Mouse (Mus musculus) urinary bladder, adult 2 months (tissue): ENCODE results near the gene Hes3. TPM values are rescaled to one million over a fixed set of nuclear protein-coding genes. Genes with fewer than 3 reads are reported as not detected.

ENCODE experiments used
- DNase-seq: peaks from one replicate; pipeline ENCODE4 v3.0.0; 2022; ENCODE audit warnings: low spot score
- polyA plus RNA-seq: library from polyadenylated mRNA; depleted of rRNA; stranded (reverse); fragments of >200 nt; gene quantifications from 2 replicates; pipeline ENCODE4 v1.2.3, GENCODE M21; 2012

Gene Hes3
- polyA plus RNA-seq, 1 experiment = not detected

GRCm38 (mm10) chr4:152305991-152306390 is 14.5 kb upstream of the Hes3 start:
- no peak for DNase-seq

GRCm38 (mm10) chr4:152304685-152305084 is 13.2 kb upstream of the Hes3 start:
- no peak for DNase-seq

DNA sequence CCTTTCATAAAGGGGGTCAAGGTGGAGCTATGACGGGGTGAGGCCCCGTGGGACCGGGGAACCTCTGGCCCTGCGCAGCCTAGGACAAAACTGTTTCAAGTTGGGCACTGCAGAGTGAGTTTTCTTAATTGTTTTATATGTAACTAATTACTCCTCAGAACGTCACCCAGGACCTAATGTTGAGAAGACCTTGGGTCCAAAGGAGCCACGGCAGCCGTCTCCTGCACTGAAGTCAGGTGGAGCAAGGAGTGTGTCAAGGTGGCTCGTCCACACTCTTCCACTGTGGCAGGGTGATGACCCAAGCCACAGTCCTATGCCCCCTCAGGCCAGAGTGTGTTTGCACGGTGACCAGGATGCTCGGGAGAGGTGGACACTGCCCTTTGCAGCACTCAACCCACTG is 11.7 kb upstream of the Hes3 start:
- DNase-seq = no peak

GRCm38 (mm10) chr4:152302012-152302411 is 10.6 kb upstream of the Hes3 start:
- no peak for DNase-seq

DNA sequence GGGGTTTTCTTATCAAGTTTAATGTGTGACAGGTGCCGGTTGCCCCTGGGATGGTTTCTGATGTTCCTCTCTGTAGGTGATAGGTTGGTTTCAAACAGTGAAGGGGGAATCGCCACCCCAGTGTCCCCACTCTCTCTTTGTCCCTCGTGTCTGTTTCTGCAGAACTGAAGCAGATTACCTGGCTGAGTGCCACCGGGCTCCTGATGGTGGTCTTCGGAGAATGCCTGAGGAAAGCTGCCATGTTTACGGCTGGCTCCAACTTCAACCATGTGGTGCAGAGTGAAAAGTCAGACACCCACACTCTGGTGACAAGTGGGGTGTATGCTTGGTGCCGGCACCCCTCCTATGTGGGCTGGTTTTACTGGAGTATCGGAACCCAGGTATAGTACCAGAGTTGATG is 8.9 kb upstream of the Hes3 start:
- no peak for DNase-seq

GRCm38 (mm10) chr4:152298836-152299235 is 7.4 kb upstream of the Hes3 start:
- DNase-seq = no peak

DNA sequence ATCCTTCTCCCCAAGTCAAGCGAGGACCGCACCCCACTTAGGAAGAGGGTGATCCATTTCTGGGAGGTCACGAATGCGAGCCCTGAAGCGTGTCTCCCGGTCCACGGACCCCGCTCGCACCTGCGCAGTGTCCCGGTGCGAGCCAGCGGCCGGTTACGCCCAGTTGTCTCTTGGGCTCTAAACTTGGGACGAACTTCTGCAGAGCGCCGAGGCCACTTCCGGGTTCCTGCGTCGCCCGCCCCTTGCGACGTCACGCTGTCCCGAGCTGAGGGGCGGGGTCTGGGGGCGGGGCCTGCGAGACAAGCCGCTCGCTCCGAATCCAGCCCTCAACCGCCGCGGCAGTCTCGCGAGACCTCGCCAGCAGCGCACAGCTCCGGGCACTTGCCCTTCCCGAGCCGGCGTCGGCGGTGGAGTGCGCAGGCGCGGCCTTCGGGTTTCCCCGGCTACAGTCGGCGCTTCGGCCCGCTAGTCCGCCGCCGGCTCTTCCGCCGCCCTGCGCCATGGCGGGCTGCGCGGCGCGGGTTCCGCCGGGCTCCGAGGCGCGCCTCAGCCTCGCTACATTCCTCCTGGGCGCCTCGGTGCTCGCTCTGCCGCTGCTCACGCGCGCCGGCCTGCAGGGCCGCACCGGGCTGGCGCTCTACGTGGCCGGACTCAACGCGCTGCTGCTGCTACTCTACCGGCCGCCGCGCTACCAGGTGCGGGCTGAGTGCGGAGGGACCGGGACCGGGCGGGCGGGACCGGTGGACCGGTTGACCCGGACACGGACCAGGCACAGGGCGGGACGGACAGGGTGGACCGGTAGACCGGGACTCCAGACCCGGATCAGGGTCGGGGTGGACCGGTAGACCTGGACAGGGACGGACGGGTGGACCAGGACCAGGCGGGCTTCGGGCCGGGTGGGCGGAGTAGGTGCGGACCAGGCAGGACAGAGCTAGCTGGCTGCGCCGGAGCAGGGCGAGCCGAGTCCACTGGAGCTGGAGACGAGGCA is 5.7 kb upstream of the Hes3 start, which contains the start of gene Icmt:
Icmt (plus strand) TSS at position 354 of the 988 bp plus-strand sequence.
- peak; percentile 97 for DNase-seq

DNA sequence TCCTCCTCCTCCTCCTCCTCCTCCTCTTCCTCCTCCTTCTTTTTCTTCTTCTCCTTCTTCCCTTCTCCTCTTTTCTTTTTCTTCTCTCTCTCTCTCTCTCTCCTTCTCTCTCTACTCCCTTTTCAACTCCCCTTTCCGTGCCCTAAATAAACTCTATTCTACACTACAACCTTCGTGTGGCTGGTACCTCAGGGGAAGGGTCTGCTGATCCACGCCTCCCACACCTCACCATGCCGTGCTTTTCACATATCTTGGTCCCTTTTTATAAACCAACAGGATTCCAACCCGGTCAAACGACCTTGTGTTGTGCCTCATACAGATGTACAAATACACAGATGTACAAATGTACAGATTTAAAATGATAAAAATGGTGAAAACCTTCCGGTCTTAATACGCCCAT is 4.9 kb upstream of the Hes3 start:
- no peak for DNase-seq

- DNase-seq = no peak
These were observed 4.5 kb upstream of the Hes3 start for GRCm38 (mm10) chr4:152295916-152296315.

DNA sequence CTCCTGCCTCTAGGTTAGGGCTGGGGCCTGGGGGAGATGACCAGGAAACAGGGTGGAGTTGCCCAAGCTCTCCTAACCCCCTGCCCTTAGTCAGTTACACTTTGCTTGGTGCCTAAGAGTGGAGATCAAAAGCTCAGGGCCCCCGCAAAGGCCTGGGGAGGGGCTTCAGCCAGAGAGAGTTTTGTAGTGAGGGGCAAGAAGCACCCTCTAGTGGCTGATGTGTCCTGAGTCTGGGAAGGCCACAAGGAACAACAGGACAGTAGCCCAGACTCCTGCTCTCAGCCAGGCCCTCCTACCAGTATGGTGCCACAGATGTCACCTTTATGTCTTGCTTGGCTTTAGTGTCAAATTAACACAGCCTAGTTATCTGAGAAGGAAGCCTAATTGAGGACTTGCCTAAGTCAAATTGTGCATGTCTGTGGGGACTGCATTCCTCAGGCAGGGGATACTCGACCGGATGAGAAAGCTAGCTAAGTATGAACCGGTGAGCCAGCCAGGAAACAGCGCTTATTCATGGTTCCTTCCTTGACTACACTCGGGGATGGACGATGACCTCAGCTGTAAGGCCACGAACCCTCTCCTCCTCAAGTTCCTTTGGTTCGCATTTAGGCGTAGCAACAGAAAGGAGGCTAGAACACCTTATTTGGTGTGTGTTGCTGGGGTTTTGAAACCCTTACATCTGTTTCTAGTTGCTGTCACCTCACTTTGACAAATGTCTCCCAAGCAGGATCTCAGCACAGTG is 2.9 kb upstream of the Hes3 start:
- DNase-seq = no peak

- DNase-seq = no peak
These were observed 772 bp upstream of the Hes3 start for GRCm38 (mm10) chr4:152292102-152292765.

DNA sequence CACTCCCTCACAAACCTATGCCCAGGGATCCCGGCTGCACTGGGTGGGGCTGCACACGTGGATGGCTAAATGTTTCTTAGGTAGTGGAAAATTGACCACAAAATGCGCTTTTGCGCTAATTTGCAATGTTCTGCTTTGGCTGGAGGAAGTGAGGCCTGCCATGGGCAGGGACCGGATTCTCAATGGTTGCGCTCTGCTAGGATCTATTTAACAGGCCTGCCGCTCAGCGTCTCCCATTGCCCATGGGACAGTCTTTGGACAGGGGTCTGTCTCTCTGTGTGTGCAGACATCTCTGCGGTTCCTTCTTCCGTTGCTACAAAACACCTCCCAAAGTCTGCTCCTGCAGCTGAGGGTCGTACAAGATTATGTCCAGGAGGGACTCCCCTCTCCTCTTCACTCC is 471 bp downstream of the Hes3 start:
- no peak for DNase-seq

- DNase-seq = no peak
These were observed 1.1 kb downstream of the Hes3 start for GRCm38 (mm10) chr4:152290385-152290784.

GRCm38 (mm10) chr4:152288398-152288945 is 3.0 kb downstream of the Hes3 start:
- DNase-seq = no peak

GRCm38 (mm10) chr4:152287317-152288120 is 3.9 kb downstream of the Hes3 start:
- DNase-seq = no peak

DNA sequence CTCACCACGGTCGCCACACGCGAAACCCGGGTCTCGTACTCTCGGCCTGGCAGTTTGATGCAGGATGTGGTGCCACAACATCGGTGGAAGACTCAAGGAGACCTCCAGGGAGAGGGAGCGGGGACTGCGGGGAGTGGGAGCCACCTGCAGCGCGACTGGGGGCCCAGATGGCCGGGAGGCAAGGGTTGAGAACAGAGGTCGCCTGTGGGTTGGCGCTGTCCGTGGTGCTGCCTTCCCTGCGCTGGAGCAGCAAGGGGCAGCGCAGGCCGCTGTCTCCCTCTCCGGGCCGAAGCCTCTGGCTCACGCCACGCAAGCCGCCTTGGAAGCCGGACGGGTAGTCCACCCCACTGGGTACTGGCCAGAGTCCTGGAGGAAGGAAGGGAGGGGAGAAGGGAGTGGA is 4.6 kb downstream of the Hes3 start:
- DNase-seq = peak; percentile 46

DNA sequence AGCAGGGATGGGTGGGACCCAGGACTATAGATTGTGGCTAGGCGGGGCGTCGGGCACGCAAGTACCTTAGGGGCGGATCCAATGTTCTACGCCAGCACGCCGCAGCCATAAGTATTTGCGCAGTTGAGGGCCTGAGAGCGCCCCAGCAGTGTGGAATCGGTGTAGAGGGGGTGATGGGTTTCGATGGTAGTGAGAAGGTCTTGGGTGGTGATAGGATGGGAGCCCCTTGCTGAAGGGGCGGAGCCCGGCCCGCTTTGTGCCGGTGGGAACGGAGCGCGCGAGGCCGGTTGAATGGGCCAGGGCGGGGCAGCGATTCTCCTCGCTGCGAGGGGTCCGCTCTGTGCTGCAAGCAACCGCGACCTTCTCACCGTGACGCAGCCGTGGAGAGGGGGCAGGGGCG is 5.3 kb downstream of the Hes3 start:
- DNase-seq = no peak

- DNase-seq = no peak
These were observed 6.0 kb downstream of the Hes3 start for GRCm38 (mm10) chr4:152285505-152285904.

DNA sequence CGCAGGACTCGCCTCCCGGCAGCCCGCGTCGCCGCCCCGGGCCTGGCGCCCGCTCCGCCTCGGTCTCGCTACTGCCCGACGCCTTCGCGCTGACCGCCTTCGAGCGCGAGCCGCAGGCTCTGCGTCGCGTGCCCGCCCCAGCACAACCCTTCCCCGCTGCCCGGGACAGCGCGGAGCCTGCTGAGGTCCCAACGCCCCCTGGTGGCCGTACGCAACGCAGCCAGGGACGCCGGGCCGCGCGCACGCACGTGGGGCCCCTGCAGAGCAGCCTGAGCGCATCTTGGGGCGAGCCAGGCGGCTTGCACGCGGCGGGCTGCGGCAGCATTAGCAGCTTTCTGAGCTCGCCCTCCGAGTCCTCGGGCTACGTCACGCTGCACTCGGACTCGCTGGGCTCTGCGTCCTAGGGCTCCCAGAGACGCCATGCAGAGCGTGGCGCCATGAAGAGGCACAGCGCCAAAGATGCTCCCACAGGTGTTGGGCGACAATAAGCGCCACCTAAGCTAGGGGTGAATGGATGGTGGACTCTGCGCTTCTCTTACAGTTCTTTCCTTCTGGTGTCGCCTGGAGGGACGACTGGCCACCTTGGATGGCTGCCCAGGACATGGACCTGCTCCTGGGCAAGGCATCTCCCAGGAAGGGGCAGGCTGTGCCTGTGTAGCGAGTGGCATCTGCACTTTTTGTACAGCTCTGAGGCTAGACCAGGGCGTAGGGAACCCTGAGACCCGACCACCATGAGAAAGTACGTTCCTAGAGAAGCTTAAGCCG is 8.1 kb downstream of the Hes3 start:
- peak; percentile 74 for DNase-seq

- DNase-seq = no peak
These were observed 8.7 kb downstream of the Hes3 start for GRCm38 (mm10) chr4:152282721-152283120.
